Mouse (Mus musculus) subcutaneous adipose tissue, adult 2 months (tissue): Measurements from ENCODE around the gene Iqcf6. TPM values are rescaled to one million over a fixed set of nuclear protein-coding genes. Genes with fewer than 3 reads are reported as not detected.

Experiments used
- polyA plus RNA-seq: library from polyadenylated mRNA; depleted of rRNA; stranded (reverse); fragments of >200 nt; gene quantifications from 2 replicates; pipeline ENCODE4 v1.2.3, GENCODE M21; 2012; ENCODE audit warnings: low replicate concordance; rRNA removed

Gene Iqcf6
- not detected in 2 replicates for polyA plus RNA-seq

DNA sequence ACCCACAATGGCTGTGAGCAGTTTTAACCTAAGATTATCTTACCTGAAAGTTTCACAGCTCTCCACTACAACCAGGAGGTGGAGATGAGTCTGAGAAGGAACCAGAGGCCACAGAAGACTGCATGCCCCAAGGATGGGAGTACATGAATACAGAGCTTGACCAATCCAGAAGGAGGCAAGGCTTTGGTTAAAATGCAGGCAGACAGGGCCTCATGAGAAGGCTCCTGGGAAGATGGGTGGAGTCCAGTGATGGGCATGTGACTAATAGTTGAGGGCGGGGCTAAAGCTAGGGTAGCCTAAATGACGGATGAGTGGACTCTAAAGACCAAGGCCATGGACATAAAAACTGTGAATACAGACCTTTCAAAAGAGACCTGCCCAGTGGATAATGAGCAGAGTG, at the start of gene Iqcf6:
TSS of gene Iqcf6 (plus strand) at position 301 of the 400 bp plus-strand sequence.

DNA sequence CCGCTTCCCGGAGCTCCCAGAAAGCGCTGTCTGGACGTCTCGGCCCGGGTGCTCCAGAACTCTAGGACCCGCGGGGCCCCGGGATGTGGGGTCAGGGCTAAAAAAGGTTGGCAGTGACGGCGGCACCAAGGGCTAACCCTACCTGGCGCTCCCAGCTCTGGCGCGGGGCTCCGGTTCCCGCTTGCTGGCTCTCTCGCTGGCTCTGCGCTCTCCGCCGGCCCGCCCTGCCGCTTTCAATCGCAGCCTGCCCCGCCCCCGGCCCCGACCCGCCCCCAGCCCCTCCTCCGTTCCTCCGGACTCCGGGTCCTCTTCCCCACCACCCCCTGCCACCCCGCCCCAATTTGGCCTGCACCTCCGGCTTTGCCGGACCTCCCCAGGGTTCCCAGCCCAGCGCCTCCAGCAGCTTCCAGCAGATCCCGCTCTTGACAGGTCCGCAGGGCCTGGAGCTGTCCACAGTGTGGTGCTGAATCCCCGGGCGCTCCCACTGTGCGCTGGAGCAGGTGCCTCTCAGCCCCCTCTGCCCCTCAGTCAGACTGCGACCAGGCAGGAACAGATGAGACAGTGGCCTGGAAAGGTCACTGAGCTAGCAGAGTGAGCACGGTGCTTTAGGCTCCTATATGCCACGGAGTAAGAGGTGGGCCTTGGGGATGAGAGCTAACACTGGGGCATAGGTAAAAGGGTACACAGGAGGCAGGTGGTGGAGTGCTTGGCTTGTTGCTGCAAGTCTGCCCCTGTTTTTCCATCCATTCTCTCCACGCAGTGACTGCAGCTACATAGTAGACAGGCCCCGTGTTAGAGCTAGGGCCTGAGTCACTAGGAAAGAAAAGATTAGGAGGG, 29.7 kb downstream of the Iqcf6 start, which contains the start of gene Grm2:
TSS of gene Grm2 (minus strand) at position 199 of the 837 bp plus-strand sequence.

Other genes starting within 250 kb of the Iqcf6 start
- gene Rpl29, start 197.1 kb upstream of the Iqcf6 start, polyA plus RNA-seq: 462 and 751 TPM in 2 replicates
- 11.5 and 16.5 TPM in 2 replicates for gene Acy1, start 188.3 kb upstream of the Iqcf6 start, polyA plus RNA-seq
- 80.4 and 111 TPM in 2 replicates for gene Abhd14b, start 179.1 kb upstream of the Iqcf6 start, polyA plus RNA-seq
- 53.8 and 72.6 TPM in 2 replicates for gene Abhd14a, start 178.9 kb upstream of the Iqcf6 start, polyA plus RNA-seq
- 78.7 and 126 TPM in 2 replicates for gene Pcbp4, start 173.3 kb upstream of the Iqcf6 start, polyA plus RNA-seq
- gene Gpr62, start 160.6 kb upstream of the Iqcf6 start, polyA plus RNA-seq: 0.40 TPM in 1 of 2 replicates, not detected in the other
- gene Rrp9, start 150.6 kb upstream of the Iqcf6 start, polyA plus RNA-seq: 22.3 and 41.2 TPM in 2 replicates
- 91.3 and 199 TPM in 2 replicates for gene Parp3, start 149.6 kb upstream of the Iqcf6 start, polyA plus RNA-seq
- gene Iqcf1, start 126.6 kb upstream of the Iqcf6 start, polyA plus RNA-seq: not detected in 2 replicates
- not detected in 2 replicates for gene Iqcf5, start 112.0 kb upstream of the Iqcf6 start, polyA plus RNA-seq
- not detected in 2 replicates for gene Iqcf3, start 65.0 kb upstream of the Iqcf6 start, polyA plus RNA-seq
- not detected in 2 replicates for gene Iqcf4, start 55.6 kb upstream of the Iqcf6 start, polyA plus RNA-seq
- not detected in 2 replicates for gene Grm2, start 29.5 kb downstream of the Iqcf6 start, polyA plus RNA-seq
- 142 and 168 TPM in 2 replicates for gene Tex264, start 59.3 kb downstream of the Iqcf6 start, polyA plus RNA-seq
- 12.9 and 22.7 TPM in 2 replicates for gene Rad54l2, start 162.6 kb downstream of the Iqcf6 start, polyA plus RNA-seq
- 11.8 and 18.7 TPM in 2 replicates for gene Dcaf1, start 195.3 kb downstream of the Iqcf6 start, polyA plus RNA-seq